Mouse (Mus musculus): Measurements from ENCODE around the gene Mat2b. TPM values are rescaled to one million over a fixed set of nuclear protein-coding genes. Genes with fewer than 3 reads are reported as not detected.
A peak's percentile ranks its signal among the peaks of the same experiment; 100 is the strongest.
"Not testable (repeated sequence)": the region's sequence is repeated elsewhere in the genome, so short reads cannot be mapped to it uniquely, and the experiment has no call there.

The Mat2b gene
- polyA plus RNA-seq, 1 experiment from 2014 or later, result 88.4 TPM

DNA sequence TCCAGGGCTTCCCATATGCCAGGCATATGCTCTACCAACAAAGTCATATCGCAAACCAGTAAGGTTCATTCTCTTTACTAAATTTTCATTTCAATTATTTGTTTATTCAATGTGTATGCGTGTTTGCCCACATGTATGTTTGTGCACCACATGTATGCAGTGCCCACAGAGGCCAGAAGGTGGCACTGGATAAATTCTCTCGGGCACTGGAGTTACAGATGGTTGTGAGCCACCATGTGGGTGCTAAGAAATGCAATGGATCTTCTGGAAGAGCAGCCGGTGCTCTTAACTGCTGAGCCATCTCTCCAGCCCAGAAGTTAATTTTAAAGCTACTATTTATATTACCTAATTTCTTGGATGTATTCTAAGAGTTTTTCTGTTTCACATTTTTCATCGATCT lies 20.5 kb upstream of the Mat2b start:
- DNase-seq (ENCODE audit: low spot score) (no peak), ATAC-seq (replicated peaks; ENCODE audit: low FRiP score, low TSS enrichment, low read depth) (no peak)
- no peaks in the 10 kb centered on the region for H3K9me3 ChIP-seq (ENCODE audit: control insufficient read depth, low read length)
- H3K4me1 ChIP-seq (replicated peaks; ENCODE audit: control insufficient read depth, insufficient read depth, low read length), result no peaks in the 10 kb centered on the region
- H3K27ac ChIP-seq (ENCODE audit: low read depth), result no peak overlapping the region
- H3K9ac ChIP-seq (ENCODE audit: low read length), result no peak overlapping the region
- no peak overlapping the region for H3K4me3 ChIP-seq (ENCODE audit: low read depth, low read length)
- 97% methylated on average over 5 of the region's 5 CpGs for WGBS
- H3K4me2 ChIP-seq (ENCODE audit: low read length), result no peak overlapping the region
- H3K27me3 ChIP-seq (replicated peaks; ENCODE audit: control insufficient read depth, insufficient read depth, low read length), result no peaks in the 10 kb centered on the region
- peaks cover 92% of the 10 kb centered on the region for H3K36me3 ChIP-seq (ENCODE audit: control insufficient read depth, insufficient read depth, low read length)

DNA sequence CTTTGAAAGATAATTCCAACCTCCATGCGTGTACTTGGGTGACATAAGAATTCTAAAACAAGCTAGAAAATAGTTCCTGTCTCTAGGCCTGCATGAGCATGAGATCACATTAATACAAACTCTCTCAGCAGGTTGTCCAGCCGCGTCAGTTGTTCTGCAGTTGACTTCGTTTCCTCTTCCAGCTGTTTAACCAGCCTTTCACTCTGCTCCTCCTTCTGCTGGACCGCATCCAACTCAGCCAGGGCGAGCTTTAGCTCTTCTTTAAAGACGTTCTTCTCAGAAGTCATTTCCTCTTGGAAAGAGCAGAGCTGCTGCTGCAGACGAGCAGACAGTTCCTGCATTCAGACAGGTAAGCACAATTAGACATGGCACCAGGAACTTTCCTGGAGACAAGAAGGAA lies 18.9 kb upstream of the Mat2b start:
- no peak for ATAC-seq (replicated peaks; ENCODE audit: low FRiP score, low TSS enrichment, low read depth)
- H3K4me2 ChIP-seq (ENCODE audit: low read length), result no peak overlapping the region
- H3K27me3 ChIP-seq (replicated peaks; ENCODE audit: control insufficient read depth, insufficient read depth, low read length), result no peaks in the 10 kb centered on the region
- H3K27ac ChIP-seq (ENCODE audit: low read depth), result no peak overlapping the region
- no peaks in the 10 kb centered on the region for H3K4me1 ChIP-seq (replicated peaks; ENCODE audit: control insufficient read depth, insufficient read depth, low read length)
- 68% methylated on average over 8 of the region's 8 CpGs for WGBS
- no peak overlapping the region for H3K4me3 ChIP-seq (ENCODE audit: low read depth, low read length)
- no peak overlapping the region for H3K9ac ChIP-seq (ENCODE audit: low read length)
- no peaks in the 10 kb centered on the region for H3K9me3 ChIP-seq (ENCODE audit: control insufficient read depth, low read length)
- no peak for DNase-seq (ENCODE audit: low spot score)
- peaks cover 94% of the 10 kb centered on the region for H3K36me3 ChIP-seq (ENCODE audit: control insufficient read depth, insufficient read depth, low read length)

DNA sequence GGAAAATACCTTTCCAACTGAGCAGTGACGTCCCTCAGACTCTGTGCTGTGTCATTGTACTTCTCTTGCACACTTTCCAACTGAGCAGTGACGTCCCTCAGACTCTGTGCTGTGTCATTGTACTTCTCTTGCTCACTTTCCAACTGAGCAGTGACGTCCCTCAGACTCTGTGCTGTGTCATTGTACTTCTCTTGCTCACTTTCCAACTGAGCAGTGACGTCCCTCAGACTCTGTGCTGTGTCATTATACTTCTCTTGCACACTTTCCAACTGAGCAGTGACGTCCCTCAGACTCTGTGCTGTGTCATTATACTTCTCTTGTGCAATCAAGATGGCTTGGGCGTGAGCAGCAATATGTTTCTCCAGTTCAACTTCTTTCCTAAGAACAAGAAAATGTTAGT lies 14.9 kb upstream of the Mat2b start:
- WGBS, result 84% methylated on average over 6 of the region's 6 CpGs

DNA sequence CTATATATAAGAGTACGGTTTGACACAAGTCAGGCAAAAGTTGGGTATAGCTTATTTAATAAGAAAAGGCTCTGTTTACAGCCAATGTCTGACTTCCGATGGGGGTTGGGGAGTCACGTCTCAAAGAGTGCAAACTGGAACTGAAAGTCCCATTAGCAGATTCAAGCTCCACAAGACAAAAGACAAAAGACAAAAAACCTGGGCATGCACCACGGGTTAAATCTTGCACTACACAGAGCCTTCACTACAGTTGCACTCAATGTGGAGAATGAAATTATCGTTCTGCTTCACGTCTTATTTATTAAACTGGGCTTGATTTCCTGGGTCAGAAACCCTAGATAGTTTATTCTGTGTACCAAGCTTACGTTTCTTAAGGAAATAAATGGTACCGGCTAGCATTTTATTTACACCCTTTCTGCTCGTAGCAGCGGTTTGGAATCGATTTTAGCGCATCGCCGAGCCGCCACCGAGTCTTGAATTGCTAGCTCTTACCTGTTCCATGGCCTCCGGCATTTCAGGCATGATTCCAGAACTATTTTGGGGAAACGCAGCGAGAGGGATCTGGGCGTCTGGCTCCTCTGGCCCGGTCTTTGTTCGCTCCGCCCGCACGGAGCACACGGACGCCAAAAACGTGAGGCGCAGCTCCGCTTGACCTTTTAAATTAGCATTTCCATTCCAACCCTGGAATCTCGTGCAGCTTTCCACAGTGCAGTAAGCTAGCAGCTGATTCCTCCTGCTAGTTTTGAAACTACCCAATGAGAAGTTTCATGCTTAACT lies 504 bp downstream of the Mat2b start:
- WGBS, result under 1% methylated on average over 31 of the region's 31 CpGs
- ATAC-seq (replicated peaks; ENCODE audit: low FRiP score, low TSS enrichment, low read depth) (no peak; the same call in 1 of the 2 replicates), DNase-seq (ENCODE audit: low spot score) (peak; percentile 85)
- H3K27me3 ChIP-seq (replicated peaks; ENCODE audit: control insufficient read depth, insufficient read depth, low read length), result no peaks in the 10 kb centered on the region
- peaks cover 18% of the 10 kb centered on the region for H3K4me1 ChIP-seq (replicated peaks; ENCODE audit: control insufficient read depth, insufficient read depth, low read length)
- peak overlapping the region; percentile 71 for H3K4me3 ChIP-seq (ENCODE audit: low read depth, low read length)
- peak overlapping the region; percentile 81 for H3K9ac ChIP-seq (ENCODE audit: low read length)
- peak overlapping the region; percentile 98 for H3K27ac ChIP-seq (ENCODE audit: low read depth)
- no peaks in the 10 kb centered on the region for H3K9me3 ChIP-seq (ENCODE audit: control insufficient read depth, low read length)
- H3K36me3 ChIP-seq (ENCODE audit: control insufficient read depth, insufficient read depth, low read length), result no peaks in the 10 kb centered on the region
- peak overlapping the region; percentile 91 for H3K4me2 ChIP-seq (ENCODE audit: low read length)

More for the DNA sequence above, 14.9 kb upstream of the Mat2b start:
- not testable (repeated sequence) for DNase-seq (ENCODE audit: low spot score); H3K27ac ChIP-seq (ENCODE audit: low read depth); H3K4me2 ChIP-seq (ENCODE audit: low read length); H3K9ac ChIP-seq (ENCODE audit: low read length); ATAC-seq (replicated peaks; ENCODE audit: low FRiP score, low TSS enrichment, low read depth); H3K4me3 ChIP-seq (ENCODE audit: low read depth, low read length); H3K27me3 ChIP-seq (replicated peaks; ENCODE audit: control insufficient read depth, insufficient read depth, low read length); H3K9me3 ChIP-seq (ENCODE audit: control insufficient read depth, low read length); H3K4me1 ChIP-seq (replicated peaks; ENCODE audit: control insufficient read depth, insufficient read depth, low read length)
- peaks cover 94% of the 10 kb centered on the region for H3K36me3 ChIP-seq (ENCODE audit: control insufficient read depth, insufficient read depth, low read length)

DNA sequence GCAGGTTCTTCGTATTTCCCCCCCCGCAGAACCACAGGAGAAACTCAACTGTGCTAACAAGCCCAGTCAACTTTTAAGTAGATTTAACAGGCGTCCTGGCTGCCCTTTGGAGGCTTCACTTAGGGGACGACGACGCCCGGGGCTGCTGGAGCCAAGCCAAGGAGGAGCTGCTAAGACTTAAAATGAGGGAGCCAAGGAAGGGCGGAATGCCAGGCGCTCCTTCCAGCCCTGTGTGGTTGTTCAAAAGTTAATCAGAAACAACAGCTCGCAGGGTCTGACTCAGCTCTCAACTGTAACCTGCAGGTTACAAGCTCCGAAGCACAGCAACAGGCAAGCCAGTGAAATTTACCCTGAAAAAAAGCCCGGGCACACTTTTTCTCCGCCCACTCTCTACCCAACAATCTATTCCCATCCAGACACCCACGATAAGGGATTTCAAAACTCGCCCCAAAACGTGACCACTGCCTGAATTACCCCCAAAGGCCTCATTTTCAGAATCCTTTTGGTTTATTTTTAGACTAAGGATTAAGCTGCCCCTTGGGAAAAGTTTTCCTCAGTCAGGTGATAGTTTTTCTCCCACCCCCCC lies 1.5 kb downstream of the Mat2b start:
- Histone ChIP-seq H3K36me3 (ENCODE audit: control insufficient read depth, insufficient read depth, low read length) (no peaks in the 10 kb centered on the region), H3K9me3 (ENCODE audit: control insufficient read depth, low read length) (no peaks in the 10 kb centered on the region), H3K27me3 (replicated peaks; ENCODE audit: control insufficient read depth, insufficient read depth, low read length) (no peaks in the 10 kb centered on the region), H3K4me2 (ENCODE audit: low read length) (peak overlapping the region; percentile 91), H3K9ac (ENCODE audit: low read length) (peak overlapping the region; percentile 81), H3K27ac (ENCODE audit: low read depth) (peak overlapping the region; percentile 98), H3K4me1 (replicated peaks; ENCODE audit: control insufficient read depth, insufficient read depth, low read length) (peaks cover 19% of the 10 kb centered on the region), H3K4me3 (ENCODE audit: low read depth, low read length) (peak overlapping the region; percentile 71)
- under 1% methylated on average over 16 of the region's 16 CpGs for WGBS
- DNase-seq (ENCODE audit: low spot score), result peak; percentile 79
- 0 out of 2 replicates have a peak, but pooled peaks have one; percentile 22 for ATAC-seq (replicated peaks; ENCODE audit: low FRiP score, low TSS enrichment, low read depth)

DNA sequence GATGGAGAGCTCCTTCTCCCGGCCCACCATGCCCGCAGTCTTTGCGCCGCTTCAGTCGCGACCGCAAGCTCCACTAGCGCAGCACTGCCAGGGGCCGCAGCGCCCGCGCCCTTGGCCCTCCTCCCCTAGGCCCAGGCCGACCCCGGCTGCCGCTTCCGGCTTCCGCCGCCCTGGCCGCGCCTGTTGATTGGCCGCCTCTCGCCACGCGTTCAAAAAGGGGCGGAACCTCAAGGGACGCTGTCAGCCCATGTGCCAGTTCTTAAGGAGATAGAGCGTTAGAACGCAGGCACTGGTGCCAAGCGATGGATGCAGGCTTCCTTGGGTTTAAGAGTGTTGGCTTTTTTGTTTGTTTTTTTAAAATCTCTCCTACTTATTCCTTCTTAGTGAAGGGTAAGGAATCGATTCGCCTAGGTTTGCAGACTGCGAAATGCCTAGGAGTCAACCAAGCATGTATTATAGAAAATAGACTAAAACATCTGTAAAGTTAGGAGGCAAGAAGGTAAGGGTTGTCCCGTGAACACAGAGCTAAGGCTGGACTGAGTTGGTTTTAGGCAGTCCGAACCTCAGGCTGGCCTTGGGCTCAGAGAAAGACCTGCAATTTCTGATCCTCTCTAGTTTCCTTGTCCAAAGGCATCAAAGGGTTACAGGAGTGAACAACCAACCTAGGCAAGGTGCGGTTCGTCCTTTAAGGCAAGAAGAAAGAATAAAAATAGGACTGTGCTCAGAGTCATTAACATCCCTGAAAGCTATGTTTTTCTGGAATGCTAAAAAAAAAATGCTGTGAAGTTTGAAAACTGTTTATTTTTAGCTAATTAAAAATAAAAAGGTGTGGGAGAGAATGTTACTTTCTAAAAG lies 2.3 kb downstream of the Mat2b start:
- H3K9ac ChIP-seq (ENCODE audit: low read length), result peak overlapping the region; percentile 81
- H3K36me3 ChIP-seq (ENCODE audit: control insufficient read depth, insufficient read depth, low read length), result no peaks in the 10 kb centered on the region
- DNase-seq (ENCODE audit: low spot score) (peak; percentile 93), ATAC-seq (replicated peaks; ENCODE audit: low FRiP score, low TSS enrichment, low read depth) (peak; percentile 95)
- H3K4me3 ChIP-seq (ENCODE audit: low read depth, low read length), result peak overlapping the region; percentile 71
- H3K27me3 ChIP-seq (replicated peaks; ENCODE audit: control insufficient read depth, insufficient read depth, low read length), result no peaks in the 10 kb centered on the region
- peak overlapping the region; percentile 91 for H3K4me2 ChIP-seq (ENCODE audit: low read length)
- peak overlapping the region; percentile 98 for H3K27ac ChIP-seq (ENCODE audit: low read depth)
- H3K9me3 ChIP-seq (ENCODE audit: control insufficient read depth, low read length), result no peaks in the 10 kb centered on the region
- under 1% methylated on average over 36 of the region's 36 CpGs for WGBS
- H3K4me1 ChIP-seq (replicated peaks; ENCODE audit: control insufficient read depth, insufficient read depth, low read length), result peaks cover 19% of the 10 kb centered on the region

DNA sequence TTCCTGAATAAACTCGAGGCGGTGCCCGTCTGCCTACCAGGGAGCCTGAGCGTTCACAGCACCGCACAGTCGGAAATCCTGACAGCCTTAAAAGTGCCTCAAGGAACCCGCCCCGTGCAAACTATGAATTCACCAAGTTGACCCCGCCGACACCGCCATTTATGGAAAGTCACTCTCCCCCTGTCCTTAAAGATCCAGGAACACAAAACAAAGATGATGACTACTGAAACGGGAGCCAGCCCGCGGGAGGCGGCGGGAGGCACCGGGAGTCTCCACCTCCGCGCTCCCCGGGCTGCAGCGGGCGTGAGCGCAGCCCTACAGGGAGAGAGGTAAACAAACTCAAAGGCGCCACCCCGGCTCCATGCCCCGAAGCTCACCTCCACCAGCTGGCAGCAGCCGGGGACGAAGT lies 2.9 kb downstream of the Mat2b start:
- Histone ChIP-seq H3K9ac (ENCODE audit: low read length) (peak overlapping the region; percentile 81), H3K9me3 (ENCODE audit: control insufficient read depth, low read length) (no peaks in the 10 kb centered on the region), H3K27ac (ENCODE audit: low read depth) (peak overlapping the region; percentile 83), H3K4me2 (ENCODE audit: low read length) (peak overlapping the region; percentile 91), H3K4me1 (replicated peaks; ENCODE audit: control insufficient read depth, insufficient read depth, low read length) (peaks cover 19% of the 10 kb centered on the region), H3K27me3 (replicated peaks; ENCODE audit: control insufficient read depth, insufficient read depth, low read length) (no peaks in the 10 kb centered on the region), H3K36me3 (ENCODE audit: control insufficient read depth, insufficient read depth, low read length) (peaks cover 6% of the 10 kb centered on the region; the same call in 1 of the 2 replicates), H3K4me3 (ENCODE audit: low read depth, low read length) (peak overlapping the region; percentile 71)
- WGBS, result 0% methylated on average over 28 of the region's 28 CpGs
- ATAC-seq (replicated peaks; ENCODE audit: low FRiP score, low TSS enrichment, low read depth), result peak; percentile 73
- DNase-seq (ENCODE audit: low spot score), result no peak

DNA sequence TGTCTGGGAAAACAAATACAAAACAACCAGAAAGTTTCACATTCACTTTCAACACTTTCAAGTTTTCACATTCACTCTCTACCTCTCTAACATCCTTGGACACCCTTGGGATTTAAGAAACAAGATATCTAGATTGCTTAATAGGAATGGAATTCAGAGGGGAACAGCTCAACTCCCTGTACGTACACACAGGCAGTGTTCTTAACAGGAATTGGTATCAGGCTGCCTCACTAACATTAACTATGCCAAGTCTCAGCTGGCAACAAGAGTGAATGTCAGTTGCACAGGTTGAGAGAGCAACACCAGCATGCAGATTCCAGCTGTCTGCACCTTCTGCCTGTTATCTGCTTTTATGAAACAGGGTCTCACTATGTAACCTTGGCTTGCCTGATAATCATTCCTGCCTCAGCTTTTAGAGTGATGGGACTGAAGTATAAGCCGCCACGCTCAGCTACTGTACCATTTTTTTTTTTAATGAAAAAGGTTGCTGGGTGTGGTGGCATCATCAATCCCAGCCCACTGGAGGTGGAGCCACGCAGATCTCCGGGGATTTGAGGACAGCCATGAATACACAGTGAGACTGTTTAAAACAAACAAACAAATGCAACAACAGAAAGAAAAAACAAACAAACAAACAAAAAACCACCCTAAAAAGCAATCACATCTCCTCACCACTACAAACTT lies 4.4 kb downstream of the Mat2b start:
- Histone ChIP-seq H3K36me3 (ENCODE audit: control insufficient read depth, insufficient read depth, low read length) (peaks cover 17% of the 10 kb centered on the region), H3K9me3 (ENCODE audit: control insufficient read depth, low read length) (no peaks in the 10 kb centered on the region), H3K27ac (ENCODE audit: low read depth) (no peak overlapping the region), H3K9ac (ENCODE audit: low read length) (no peak overlapping the region), H3K4me1 (replicated peaks; ENCODE audit: control insufficient read depth, insufficient read depth, low read length) (peaks cover 19% of the 10 kb centered on the region), H3K4me3 (ENCODE audit: low read depth, low read length) (no peak overlapping the region), H3K27me3 (replicated peaks; ENCODE audit: control insufficient read depth, insufficient read depth, low read length) (no peaks in the 10 kb centered on the region), H3K4me2 (ENCODE audit: low read length) (no peak overlapping the region)
- no peak for DNase-seq (ENCODE audit: low spot score)
- no peak for ATAC-seq (replicated peaks; ENCODE audit: low FRiP score, low TSS enrichment, low read depth)
- 67% methylated on average over 5 of the region's 5 CpGs for WGBS

All from intestine, embryonic 14.5 days (tissue).